Mouse (Mus musculus) liver, adult 2 months (tissue): Measurements from ENCODE around the gene Crip2. TPM values are rescaled to one million over a fixed set of nuclear protein-coding genes. Genes with fewer than 3 reads are reported as not detected.
A peak's percentile ranks its signal among the peaks of the same experiment; 100 is the strongest.

ENCODE experiments used
- DNase-seq: peaks from one replicate; pipeline ENCODE4 v3.0.0-alpha.2; 2011; ENCODE audit warnings: low read depth, low spot score; ENCODE audit errors: extremely low read depth
- H3K27ac ChIP-seq: fragments of 200-500 bp; replicated peaks from 2 replicates; pipeline ENCODE4 v1.5.1; 2012; ENCODE audit warnings: low read depth, mild to moderate bottlenecking, control low read depth, inconsistent platforms, low read length; ENCODE audit not compliant: insufficient read depth
- H3K27me3 ChIP-seq: fragments of 200-500 bp; 2 replicates; pipeline ENCODE4 v1.6.1; 2012; ENCODE audit warnings: mild to moderate bottlenecking, moderate library complexity, low read length, inconsistent platforms; ENCODE audit not compliant: control insufficient read depth, insufficient read depth
- H3K36me3 ChIP-seq: fragments of 200-500 bp; 2 replicates; pipeline ENCODE4 v1.6.1; 2012; ENCODE audit warnings: low read length, inconsistent platforms; ENCODE audit not compliant: control insufficient read depth, insufficient read depth
- H3K4me1 ChIP-seq: fragments of 200-500 bp; 2 replicates; pipeline ENCODE4 v1.6.1; 2011; ENCODE audit warnings: low read length; ENCODE audit not compliant: control insufficient read depth, insufficient read depth
- H3K4me3 ChIP-seq: fragments of 200-500 bp; 2 replicates; pipeline ENCODE4 v1.5.1; 2011; ENCODE audit warnings: low read depth, mild to moderate bottlenecking, control low read depth, low read length, moderate library complexity; ENCODE audit not compliant: insufficient read depth
- H3K79me2 ChIP-seq: fragments of 200-500 bp; 2 replicates; pipeline ENCODE4 v1.6.1; 2012; ENCODE audit warnings: inconsistent platforms, mild to moderate bottlenecking, low read length, moderate library complexity; ENCODE audit not compliant: control insufficient read depth, insufficient read depth
- H3K9ac ChIP-seq: fragments of 200-500 bp; 2 replicates; pipeline ENCODE4 v1.6.1; 2012; ENCODE audit warnings: low read depth, mild to moderate bottlenecking, control low read depth, inconsistent platforms, low read length
- CTCF ChIP-seq: fragments of 200-500 bp; IDR thresholded peaks from 2 replicates; pipeline ENCODE4 v1.5.1; 2011; ENCODE audit warnings: low read depth, low read length, control low read depth
- POLR2A ChIP-seq: fragments of 200-500 bp; IDR thresholded peaks from 2 replicates; pipeline ENCODE4 v1.6.1; 2011; ENCODE audit warnings: low read length, control low read depth; ENCODE audit not compliant: insufficient read depth; ENCODE audit errors: extremely low read depth
- WGBS: fragments of 180-500 bp; shearing (Covaris S2); methylation state at CpG from one replicate; pipeline ENCODE4 v1.1.7; 2018; 5-methylcytosine and 5-hydroxymethylcytosine counted together
- polyA plus RNA-seq: library from polyadenylated mRNA; depleted of rRNA; stranded (reverse); fragments of >200 nt; gene quantifications from 2 replicates; pipeline ENCODE4 v1.2.3, GENCODE M21; 2012; rRNA removed
- total RNA-seq: library from RNA; depleted of rRNA; stranded (reverse); fragments of >200 nt; gene quantifications from 2 replicates; pipeline ENCODE4 v1.2.3, GENCODE M21; 2014; rRNA removed

Crip2 gene
- total and polyA plus RNA-seq, 2 experiments = 24.3 to 245 TPM

DNA sequence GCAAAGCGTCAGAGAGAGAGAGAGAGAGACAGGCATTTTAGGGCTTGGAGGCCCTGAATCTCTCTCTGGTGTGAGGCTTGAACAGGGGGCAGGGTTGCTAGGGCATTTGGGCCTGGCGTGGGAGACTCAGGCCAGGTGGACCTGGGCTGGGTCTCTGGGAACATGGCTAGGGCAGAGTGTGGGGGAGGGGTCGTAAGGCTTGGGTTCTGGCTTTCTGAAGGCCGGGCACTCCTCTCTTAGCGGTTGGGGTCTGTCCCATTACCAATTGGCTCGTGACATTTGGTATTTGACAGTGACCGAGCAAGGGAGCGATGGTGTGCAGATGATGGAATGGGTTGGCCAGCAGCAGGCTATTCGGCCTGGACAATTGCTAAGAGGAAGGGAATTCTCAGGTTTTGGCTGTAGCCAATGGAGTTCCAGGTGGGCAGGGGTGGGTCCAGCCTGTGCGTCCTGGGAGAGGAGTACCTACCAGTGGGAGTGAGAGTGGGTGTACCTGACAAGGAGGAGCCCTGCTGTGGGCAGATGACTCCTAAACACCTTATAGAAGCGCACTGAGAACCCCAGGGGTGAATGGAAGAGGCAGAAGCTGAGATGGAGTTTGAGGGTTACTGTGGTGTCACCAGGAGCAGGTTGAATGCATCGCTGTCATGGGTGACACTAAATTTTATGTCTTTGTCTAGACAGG is 46.4 kb downstream of the Crip2 start:
- TF ChIP-seq CTCF (no peak), POLR2A (no peak)
- Histone ChIP-seq H3K27ac (no peak overlapping the region), H3K4me1 (no peaks in the 10 kb centered on the region), H3K27me3 (peaks cover 6% of the 10 kb centered on the region), H3K79me2 (no peaks in the 10 kb centered on the region), H3K9ac (no peak overlapping the region), H3K36me3 (no peaks in the 10 kb centered on the region), H3K4me3 (no peak overlapping the region)
- no peak for DNase-seq
- WGBS = 53% methylated on average over 12 of the region's 12 CpGs

DNA sequence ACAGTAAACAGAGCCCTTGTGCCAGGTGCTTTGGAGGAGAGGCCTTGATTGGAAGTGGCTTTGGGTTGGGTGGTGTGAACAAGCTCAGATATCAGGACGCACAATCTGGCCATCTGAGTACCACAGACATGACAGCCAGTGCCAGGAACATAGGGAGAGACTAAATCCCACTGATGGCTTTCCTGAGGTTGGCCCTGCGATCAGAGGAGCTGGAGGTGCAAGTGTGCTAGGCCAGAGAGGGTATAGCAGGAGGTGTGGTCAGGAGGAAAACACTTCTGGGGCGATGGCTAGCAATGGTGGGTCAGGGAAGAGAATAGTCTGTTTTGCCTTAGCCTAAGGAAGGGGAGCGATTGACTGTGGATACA is 47.0 kb downstream of the Crip2 start:
- H3K4me1 ChIP-seq = no peaks in the 10 kb centered on the region
- no peak for DNase-seq
- no peak overlapping the region for H3K4me3 ChIP-seq
- H3K9ac ChIP-seq = no peak overlapping the region
- no peak overlapping the region for H3K27ac ChIP-seq
- no peaks in the 10 kb centered on the region for H3K36me3 ChIP-seq
- no peaks in the 10 kb centered on the region for H3K79me2 ChIP-seq
- H3K27me3 ChIP-seq = peaks cover 6% of the 10 kb centered on the region
- no peak for TF ChIP-seq POLR2A
- TF ChIP-seq CTCF = no peak
- 45% methylated on average over 4 of the region's 4 CpGs for WGBS

- no peak overlapping the region for H3K27ac ChIP-seq
- no peaks in the 10 kb centered on the region for H3K79me2 ChIP-seq
- no peaks in the 10 kb centered on the region for H3K4me1 ChIP-seq
- H3K27me3 ChIP-seq = peaks cover 6% of the 10 kb centered on the region
- no peak for DNase-seq
- H3K4me3 ChIP-seq = no peak overlapping the region
- no peak overlapping the region for H3K9ac ChIP-seq
- TF ChIP-seq POLR2A (no peak), CTCF (peak; percentile 45)
- 2% methylated on average over 56 of the region's 56 CpGs for WGBS
- no peaks in the 10 kb centered on the region for H3K36me3 ChIP-seq
Measured at GRCm38 (mm10) chr12:113187584-113188295, 47.7 kb downstream of the Crip2 start.

- no peak overlapping the region for H3K4me3 ChIP-seq
- no peak for TF ChIP-seq CTCF
- no peak for TF ChIP-seq POLR2A
- H3K4me1 ChIP-seq = no peaks in the 10 kb centered on the region
- no peak overlapping the region for H3K27ac ChIP-seq
- WGBS = 67% methylated on average over 51 of the region's 51 CpGs
- no peak overlapping the region for H3K9ac ChIP-seq
- DNase-seq = no peak
- peaks cover 6% of the 10 kb centered on the region for H3K27me3 ChIP-seq
- no peaks in the 10 kb centered on the region for H3K36me3 ChIP-seq
- H3K79me2 ChIP-seq = no peaks in the 10 kb centered on the region
Measured at GRCm38 (mm10) chr12:113188349-113189055, 48.5 kb downstream of the Crip2 start.

- H3K36me3 ChIP-seq = no peaks in the 10 kb centered on the region
- no peaks in the 10 kb centered on the region; the same call in 1 of the 2 replicates for H3K27me3 ChIP-seq
- H3K27ac ChIP-seq = no peak overlapping the region
- H3K9ac ChIP-seq = no peak overlapping the region
- no peak for DNase-seq
- H3K4me1 ChIP-seq = no peaks in the 10 kb centered on the region
- 52% methylated on average over 2 of the region's 2 CpGs for WGBS
- no peaks in the 10 kb centered on the region for H3K79me2 ChIP-seq
- TF ChIP-seq CTCF (no peak), POLR2A (no peak)
- no peak overlapping the region for H3K4me3 ChIP-seq
Measured at GRCm38 (mm10) chr12:113193423-113193822, 53.4 kb downstream of the Crip2 start.

Other genes with a start within 250 kb of the Crip2 start
- gene Jag2, start 210.5 kb upstream of the Crip2 start, total RNA-seq = under 0.01 and 0.27 TPM in 2 replicates
- gene Jag2, start 210.5 kb upstream of the Crip2 start, polyA plus RNA-seq = 0.13 and 0.29 TPM in 2 replicates
- gene Nudt14, start 198.1 kb upstream of the Crip2 start, total RNA-seq = 17.7 and 21.2 TPM in 2 replicates
- gene Nudt14, start 198.1 kb upstream of the Crip2 start, polyA plus RNA-seq = 29.3 and 36.3 TPM in 2 replicates
- 5.2 and 7.9 TPM in 2 replicates for gene Btbd6, start 163.8 kb upstream of the Crip2 start, total RNA-seq
- 17.8 and 18.9 TPM in 2 replicates for gene Btbd6, start 163.8 kb upstream of the Crip2 start, polyA plus RNA-seq
- 17.1 and 19.6 TPM in 2 replicates for gene Brf1, start 139.5 kb upstream of the Crip2 start, total RNA-seq
- gene Brf1, start 139.5 kb upstream of the Crip2 start, polyA plus RNA-seq = 26.2 and 31.5 TPM in 2 replicates
- gene Pacs2, start 125.7 kb upstream of the Crip2 start, total RNA-seq = 5.2 and 7.5 TPM in 2 replicates
- gene Pacs2, start 125.7 kb upstream of the Crip2 start, polyA plus RNA-seq = 11.8 and 15.3 TPM in 2 replicates
- 0.20 TPM in 1 of 2 replicates, not detected in the other for gene Tex22, start 65.7 kb upstream of the Crip2 start, total RNA-seq
- gene Tex22, start 65.7 kb upstream of the Crip2 start, polyA plus RNA-seq = 0.10 and 0.12 TPM in 2 replicates
- 6.0 and 8.9 TPM in 2 replicates for gene Mta1, start 42.0 kb upstream of the Crip2 start, total RNA-seq
- gene Mta1, start 42.0 kb upstream of the Crip2 start, polyA plus RNA-seq = 24.3 and 31.7 TPM in 2 replicates
- gene Crip1, start 6.1 kb downstream of the Crip2 start, total RNA-seq = 18.3 and 22.2 TPM in 2 replicates
- gene Crip1, start 6.1 kb downstream of the Crip2 start, polyA plus RNA-seq = 17.5 and 25.0 TPM in 2 replicates
- 0.09 and 0.34 TPM in 2 replicates for gene Tedc1, start 16.2 kb downstream of the Crip2 start, total RNA-seq
- gene Tedc1, start 16.2 kb downstream of the Crip2 start, polyA plus RNA-seq = 0.15 and 0.45 TPM in 2 replicates
- gene Tmem121, start 45.7 kb downstream of the Crip2 start, total RNA-seq = not detected in 2 replicates
- gene Tmem121, start 45.7 kb downstream of the Crip2 start, polyA plus RNA-seq = not detected in 2 replicates